Mouse (Mus musculus): ENCODE data around the gene Dcakd. TPM values are rescaled to one million over a fixed set of nuclear protein-coding genes. Genes with fewer than 3 reads are reported as not detected.
A peak's percentile ranks its signal among the peaks of the same experiment; 100 is the strongest.
"Not testable (repeated sequence)": the region's sequence is repeated elsewhere in the genome, so short reads cannot be mapped to it uniquely, and the experiment has no call there.

Gene Dcakd
- polyA plus RNA-seq, 1 experiment from 2014 or later, result 323 TPM

DNA sequence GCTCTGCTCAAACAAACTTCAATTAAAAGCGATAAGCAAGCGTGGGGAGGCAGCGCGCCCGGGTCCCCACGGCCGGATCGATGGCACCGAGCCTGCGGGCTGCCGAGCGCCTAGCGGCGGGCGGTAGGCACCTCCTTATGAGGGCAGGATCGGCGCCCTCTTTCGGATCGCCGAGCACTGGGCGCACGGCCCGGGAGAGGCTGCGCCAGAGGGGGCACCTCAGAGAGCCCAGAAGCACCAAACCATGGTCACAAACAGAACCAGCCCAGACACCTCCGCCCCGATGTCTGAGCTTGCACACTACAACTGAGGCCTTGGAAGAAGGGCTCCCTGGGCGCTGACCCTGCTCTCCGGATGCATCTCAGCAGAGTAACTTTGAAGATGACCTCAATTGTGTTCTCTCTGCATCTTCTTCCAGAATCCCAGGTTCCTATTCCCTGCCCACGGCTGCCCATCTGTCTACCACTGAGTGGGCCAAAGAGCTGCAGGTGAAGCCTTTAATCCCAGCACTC, 37.9 kb downstream of the Dcakd start:
- peaks cover 4% of the 10 kb centered on the region; the same call in 1 of the 2 replicates for H3K36me3 ChIP-seq (ENCODE audit: control insufficient read depth, insufficient read depth, low read length)
- peaks cover 35% of the 10 kb centered on the region for H3K27me3 ChIP-seq (ENCODE audit: control insufficient read depth, insufficient read depth, low read length)
- ATAC-seq (ENCODE audit: insufficient read depth, low FRiP score, low TSS enrichment) (no peak), DNase-seq (ENCODE audit: low spot score) (peak; percentile 57)
- WGBS, result 2% methylated on average over 29 of the region's 29 CpGs
- no peak overlapping the region for H3K27ac ChIP-seq (ENCODE audit: low read depth, low read length)
- H3K4me1 ChIP-seq (ENCODE audit: control insufficient read depth, insufficient read depth, low read length), result peaks cover 11% of the 10 kb centered on the region
- no peaks in the 10 kb centered on the region for H3K9me3 ChIP-seq (ENCODE audit: control insufficient read depth, low read length)
- H3K4me3 ChIP-seq (ENCODE audit: low read depth, low read length), result peak overlapping the region; percentile 22
- H3K9ac ChIP-seq (ENCODE audit: low read length), result peak overlapping the region; percentile 16; the same call in 1 of the 2 replicates
- peak overlapping the region; percentile 48 for H3K4me2 ChIP-seq (ENCODE audit: low read depth)

DNA sequence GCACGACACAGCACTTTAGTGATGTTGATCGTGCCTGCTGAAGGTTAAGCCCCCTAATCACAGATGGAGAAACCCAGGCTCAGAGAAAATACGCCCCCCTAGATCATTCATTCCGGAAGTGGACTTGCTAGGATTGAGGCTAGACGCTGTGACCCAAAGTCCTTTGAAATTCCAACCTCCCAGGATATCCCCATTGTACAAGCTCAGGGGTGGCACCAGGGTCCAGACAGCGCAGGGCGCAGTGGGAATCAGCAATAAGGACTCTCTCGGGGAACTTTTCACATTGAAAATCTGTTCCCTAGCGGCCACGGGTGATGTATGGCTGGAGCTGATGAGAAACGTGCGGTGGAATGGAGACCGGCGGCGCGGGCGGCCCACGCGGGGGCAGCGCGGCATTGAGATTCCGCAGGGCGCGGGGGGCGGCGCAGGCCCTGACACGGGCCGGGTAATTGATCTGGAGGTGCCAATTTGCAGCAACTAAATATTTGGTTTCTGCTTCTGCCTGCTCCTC, 38.4 kb downstream of the Dcakd start:
- Histone ChIP-seq H3K4me2 (ENCODE audit: low read depth) (peak overlapping the region; percentile 48), H3K27me3 (ENCODE audit: control insufficient read depth, insufficient read depth, low read length) (peaks cover 35% of the 10 kb centered on the region), H3K27ac (ENCODE audit: low read depth, low read length) (no peak overlapping the region), H3K9me3 (ENCODE audit: control insufficient read depth, low read length) (no peaks in the 10 kb centered on the region), H3K9ac (ENCODE audit: low read length) (peak overlapping the region; percentile 16; the same call in 1 of the 2 replicates), H3K36me3 (ENCODE audit: control insufficient read depth, insufficient read depth, low read length) (peaks cover 4% of the 10 kb centered on the region; the same call in 1 of the 2 replicates), H3K4me3 (ENCODE audit: low read depth, low read length) (peak overlapping the region; percentile 22), H3K4me1 (ENCODE audit: control insufficient read depth, insufficient read depth, low read length) (peaks cover 11% of the 10 kb centered on the region)
- DNase-seq (ENCODE audit: low spot score), result no peak
- no peak for ATAC-seq (ENCODE audit: insufficient read depth, low FRiP score, low TSS enrichment)
- WGBS, result 5% methylated on average over 28 of the region's 28 CpGs

DNA sequence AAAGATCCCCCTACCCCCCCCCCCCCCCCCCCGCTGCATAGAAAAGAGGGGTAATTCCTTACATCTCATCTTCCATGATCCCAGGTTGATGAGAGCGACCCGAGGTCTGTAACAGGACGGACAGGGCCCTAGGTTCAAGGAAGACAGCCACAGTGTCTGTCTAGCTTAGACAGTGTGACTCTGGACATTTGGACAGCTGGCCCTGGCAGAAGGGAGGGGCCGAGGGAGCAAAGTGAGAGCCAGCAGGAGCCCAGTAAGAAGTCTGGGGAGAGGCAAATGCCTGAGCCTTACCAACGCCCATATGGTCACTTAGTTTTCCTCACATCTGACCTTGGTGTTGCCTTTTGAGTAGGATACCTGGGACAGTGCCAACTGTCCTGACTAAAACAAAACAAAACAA, 43.0 kb downstream of the Dcakd start:
- DNase-seq (ENCODE audit: low spot score) (no peak), ATAC-seq (ENCODE audit: insufficient read depth, low FRiP score, low TSS enrichment) (no peak)
- no peak overlapping the region for H3K9ac ChIP-seq (ENCODE audit: low read length)
- no peak overlapping the region for H3K27ac ChIP-seq (ENCODE audit: low read depth, low read length)
- H3K4me2 ChIP-seq (ENCODE audit: low read depth), result no peak overlapping the region
- H3K4me3 ChIP-seq (ENCODE audit: low read depth, low read length), result no peak overlapping the region
- H3K27me3 ChIP-seq (ENCODE audit: control insufficient read depth, insufficient read depth, low read length), result peaks cover 14% of the 10 kb centered on the region
- 56% methylated on average over 5 of the region's 6 CpGs for WGBS
- H3K9me3 ChIP-seq (ENCODE audit: control insufficient read depth, low read length), result no peaks in the 10 kb centered on the region
- peaks cover 4% of the 10 kb centered on the region; the same call in 1 of the 2 replicates for H3K4me1 ChIP-seq (ENCODE audit: control insufficient read depth, insufficient read depth, low read length)
- no peaks in the 10 kb centered on the region for H3K36me3 ChIP-seq (ENCODE audit: control insufficient read depth, insufficient read depth, low read length)

DNA sequence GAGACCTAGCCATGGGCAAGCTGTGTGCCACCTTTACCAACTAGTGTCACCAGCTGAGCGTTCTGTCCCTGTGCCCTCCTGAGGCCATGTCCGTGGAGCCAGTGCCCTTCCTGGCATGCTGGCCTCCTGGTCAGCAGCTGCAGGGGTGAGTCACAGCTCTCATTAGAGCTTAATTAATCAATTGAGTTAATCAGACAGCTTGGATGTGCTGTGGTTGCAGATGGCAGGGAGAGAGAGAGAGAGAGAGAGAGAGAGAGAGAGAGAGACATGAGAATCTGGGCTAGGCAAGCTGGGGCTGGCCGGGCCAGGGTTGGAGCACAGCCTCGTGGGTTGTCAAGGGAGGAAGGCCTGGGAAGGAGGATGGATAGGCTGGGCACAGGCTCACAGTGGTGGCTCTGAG, 43.5 kb downstream of the Dcakd start:
- H3K4me1 ChIP-seq (ENCODE audit: control insufficient read depth, insufficient read depth, low read length), result peaks cover 2% of the 10 kb centered on the region; the same call in 1 of the 2 replicates
- peaks cover 12% of the 10 kb centered on the region for H3K27me3 ChIP-seq (ENCODE audit: control insufficient read depth, insufficient read depth, low read length)
- no peak overlapping the region for H3K4me3 ChIP-seq (ENCODE audit: low read depth, low read length)
- 64% methylated on average over 4 of the region's 4 CpGs for WGBS
- H3K4me2 ChIP-seq (ENCODE audit: low read depth), result no peak overlapping the region
- DNase-seq (ENCODE audit: low spot score) (no peak), ATAC-seq (ENCODE audit: insufficient read depth, low FRiP score, low TSS enrichment) (no peak)
- no peak overlapping the region for H3K9ac ChIP-seq (ENCODE audit: low read length)
- no peaks in the 10 kb centered on the region for H3K9me3 ChIP-seq (ENCODE audit: control insufficient read depth, low read length)
- H3K27ac ChIP-seq (ENCODE audit: low read depth, low read length), result no peak overlapping the region
- no peaks in the 10 kb centered on the region for H3K36me3 ChIP-seq (ENCODE audit: control insufficient read depth, insufficient read depth, low read length)

DNA sequence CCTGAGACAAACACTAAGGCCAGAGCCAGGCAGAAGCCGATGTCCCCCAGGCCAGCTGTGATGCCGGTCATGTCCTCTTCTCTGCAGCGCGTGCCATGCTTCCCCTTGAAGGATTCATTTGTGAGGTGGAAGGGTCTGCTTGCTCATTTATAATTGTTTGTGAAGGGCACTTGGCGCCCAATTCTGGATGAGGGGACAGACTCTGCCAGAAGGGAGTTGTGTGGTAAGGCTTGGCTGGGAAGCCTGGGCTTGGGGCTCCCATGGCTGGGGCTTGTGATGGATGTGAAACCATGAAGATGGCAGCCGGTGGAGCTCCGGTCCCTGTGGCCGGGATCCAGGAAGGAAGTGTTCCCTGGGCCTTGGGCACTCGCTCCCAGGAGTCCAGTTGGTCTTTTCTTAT, 44.0 kb downstream of the Dcakd start:
- H3K4me3 ChIP-seq (ENCODE audit: low read depth, low read length), result no peak overlapping the region
- no peak overlapping the region for H3K27ac ChIP-seq (ENCODE audit: low read depth, low read length)
- no peak overlapping the region for H3K4me2 ChIP-seq (ENCODE audit: low read depth)
- no peaks in the 10 kb centered on the region for H3K36me3 ChIP-seq (ENCODE audit: control insufficient read depth, insufficient read depth, low read length)
- DNase-seq (ENCODE audit: low spot score) (no peak), ATAC-seq (ENCODE audit: insufficient read depth, low FRiP score, low TSS enrichment) (no peak)
- H3K4me1 ChIP-seq (ENCODE audit: control insufficient read depth, insufficient read depth, low read length), result no peaks in the 10 kb centered on the region
- H3K27me3 ChIP-seq (ENCODE audit: control insufficient read depth, insufficient read depth, low read length), result peaks cover 7% of the 10 kb centered on the region
- 81% methylated on average over 9 of the region's 9 CpGs for WGBS
- H3K9ac ChIP-seq (ENCODE audit: low read length), result no peak overlapping the region
- H3K9me3 ChIP-seq (ENCODE audit: control insufficient read depth, low read length), result no peaks in the 10 kb centered on the region

DNA sequence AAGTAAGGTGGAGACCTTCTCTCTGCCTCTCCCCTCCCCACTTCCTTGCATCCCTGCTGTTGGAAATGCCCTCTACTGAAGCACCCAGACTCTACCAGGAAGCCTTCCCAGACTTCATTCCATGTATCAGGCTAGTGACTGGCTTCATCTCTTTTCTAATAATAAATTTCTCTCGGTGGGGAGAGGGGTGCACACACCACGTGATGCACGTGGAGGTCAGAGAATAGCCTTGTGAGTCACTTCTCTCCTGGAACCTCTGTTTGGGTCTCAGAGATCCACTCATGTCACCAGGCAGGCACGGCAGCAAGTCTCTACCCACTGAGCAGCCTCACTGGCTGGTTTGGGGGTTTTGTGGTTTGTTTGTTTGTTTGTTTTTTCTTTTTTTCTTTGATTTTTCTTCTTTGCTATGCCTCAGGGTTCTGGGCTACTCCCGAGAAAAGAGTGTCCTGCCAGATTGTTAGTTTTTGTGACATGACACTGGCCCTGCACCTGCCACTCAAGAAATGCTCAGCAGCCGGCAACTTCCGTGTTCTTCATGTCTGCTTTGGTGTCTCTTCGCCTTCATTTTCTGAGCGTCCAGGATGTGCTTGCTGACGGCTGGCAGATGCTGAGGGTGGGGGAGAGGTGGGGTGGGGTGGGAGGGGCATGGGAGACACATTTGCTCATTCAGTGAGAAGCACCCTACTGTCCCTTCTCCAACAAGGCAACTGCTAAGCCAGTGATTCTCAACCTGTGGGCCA, 46.8 kb downstream of the Dcakd start:
- Histone ChIP-seq H3K4me3 (ENCODE audit: low read depth, low read length) (no peak overlapping the region), H3K36me3 (ENCODE audit: control insufficient read depth, insufficient read depth, low read length) (no peaks in the 10 kb centered on the region), H3K4me2 (ENCODE audit: low read depth) (no peak overlapping the region), H3K27me3 (ENCODE audit: control insufficient read depth, insufficient read depth, low read length) (no peaks in the 10 kb centered on the region), H3K4me1 (ENCODE audit: control insufficient read depth, insufficient read depth, low read length) (no peaks in the 10 kb centered on the region), H3K9me3 (ENCODE audit: control insufficient read depth, low read length) (no peaks in the 10 kb centered on the region), H3K27ac (ENCODE audit: low read depth, low read length) (no peak overlapping the region), H3K9ac (ENCODE audit: low read length) (no peak overlapping the region)
- ATAC-seq (ENCODE audit: insufficient read depth, low FRiP score, low TSS enrichment) (no peak), DNase-seq (ENCODE audit: low spot score) (no peak)
- WGBS, result 64% methylated on average over 10 of the region's 10 CpGs

DNA sequence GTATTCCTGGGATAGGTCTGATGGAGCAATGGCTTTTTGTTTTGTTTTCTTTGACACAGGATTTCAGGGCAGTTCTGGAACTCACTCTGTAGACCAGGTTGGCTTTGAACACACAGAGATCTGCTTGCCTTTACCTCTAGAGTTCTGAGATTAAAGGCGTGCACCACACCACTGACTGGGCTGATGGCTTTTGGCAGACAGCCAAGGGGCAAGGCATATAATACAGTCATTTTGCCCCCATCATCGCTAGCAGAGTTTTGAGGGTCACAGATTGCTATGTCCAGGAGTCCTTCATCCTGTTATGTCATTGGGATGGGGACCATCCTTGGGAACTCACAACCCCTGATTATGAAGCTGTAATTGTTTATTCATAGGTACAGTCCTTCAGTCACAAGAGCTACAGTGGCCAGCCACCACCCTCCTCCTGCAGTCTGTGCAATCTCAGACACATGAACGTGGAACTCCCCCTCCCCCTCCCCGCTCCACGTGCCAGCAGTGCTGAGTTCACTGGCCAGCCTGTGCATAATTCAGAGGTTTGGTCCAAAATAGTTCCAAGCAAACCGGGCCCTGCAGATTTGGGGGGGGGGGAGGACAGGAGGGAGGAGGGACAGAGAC, 50.0 kb downstream of the Dcakd start:
- H3K4me1 ChIP-seq (ENCODE audit: control insufficient read depth, insufficient read depth, low read length), result no peaks in the 10 kb centered on the region
- 65% methylated on average over 6 of the region's 6 CpGs for WGBS
- no peaks in the 10 kb centered on the region for H3K36me3 ChIP-seq (ENCODE audit: control insufficient read depth, insufficient read depth, low read length)
- H3K27ac ChIP-seq (ENCODE audit: low read depth, low read length), result no peak overlapping the region
- no peaks in the 10 kb centered on the region for H3K9me3 ChIP-seq (ENCODE audit: control insufficient read depth, low read length)
- ATAC-seq (ENCODE audit: insufficient read depth, low FRiP score, low TSS enrichment) (no peak), DNase-seq (ENCODE audit: low spot score) (no peak)
- no peak overlapping the region for H3K4me3 ChIP-seq (ENCODE audit: low read depth, low read length)
- H3K27me3 ChIP-seq (ENCODE audit: control insufficient read depth, insufficient read depth, low read length), result no peaks in the 10 kb centered on the region
- no peak overlapping the region for H3K4me2 ChIP-seq (ENCODE audit: low read depth)
- no peak overlapping the region for H3K9ac ChIP-seq (ENCODE audit: low read length)

DNA sequence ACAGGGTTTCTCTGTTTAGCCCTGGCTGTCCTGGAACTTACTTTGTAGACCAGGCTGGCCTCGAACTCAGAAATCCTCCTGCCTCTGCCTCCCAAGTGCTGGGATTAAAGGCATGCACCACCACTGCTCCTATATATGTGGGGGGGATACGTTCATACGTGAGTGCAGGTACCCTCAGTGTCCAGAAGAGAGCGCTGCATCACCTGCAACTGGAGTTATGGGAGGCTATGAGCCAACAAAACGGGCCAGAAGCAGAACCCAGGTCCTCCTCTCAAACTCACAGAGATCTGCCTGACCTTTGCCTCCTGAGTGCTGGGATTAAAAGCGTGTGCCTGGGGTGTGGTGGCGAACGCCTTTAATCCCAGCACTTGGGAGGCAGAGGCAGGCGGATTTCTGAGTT, 52.2 kb downstream of the Dcakd start:
- not testable (repeated sequence) for H3K36me3 ChIP-seq (ENCODE audit: control insufficient read depth, insufficient read depth, low read length); DNase-seq (ENCODE audit: low spot score); H3K9me3 ChIP-seq (ENCODE audit: control insufficient read depth, low read length); H3K27me3 ChIP-seq (ENCODE audit: control insufficient read depth, insufficient read depth, low read length); H3K4me1 ChIP-seq (ENCODE audit: control insufficient read depth, insufficient read depth, low read length); ATAC-seq (ENCODE audit: insufficient read depth, low FRiP score, low TSS enrichment); H3K4me2 ChIP-seq (ENCODE audit: low read depth); H3K9ac ChIP-seq (ENCODE audit: low read length); H3K4me3 ChIP-seq (ENCODE audit: low read depth, low read length); H3K27ac ChIP-seq (ENCODE audit: low read depth, low read length)
- WGBS, result 87% methylated on average over 9 of the region's 9 CpGs

Data from neural tube, embryonic 11.5 days (tissue).